Mouse (Mus musculus) embryonic facial prominence, embryonic 14.5 days (tissue): ENCODE measurements around the gene Coro1a. TPM values are rescaled to one million over a fixed set of nuclear protein-coding genes. Genes with fewer than 3 reads are reported as not detected.
"Not testable (repeated sequence)": the region's sequence is repeated elsewhere in the genome, so short reads cannot be mapped to it uniquely, and the experiment has no call there.

Experiments
- ATAC-seq: fragments of 200-750 bp; cut with Nextera tagmentation; 2 replicates; pipeline ENCODE4 v1.8.0; 2017; ENCODE audit warnings: low read depth, moderate number of reproducible peaks, moderate TSS enrichment
- DNase-seq: peaks from one replicate; pipeline ENCODE4 v3.0.0-alpha.2; 2015; ENCODE audit warnings: low spot score
- H3K27ac ChIP-seq: fragments of 300-500 bp; sonication (generic); replicated peaks from 2 replicates; pipeline ENCODE4 v1.5.1; 2014; ENCODE audit warnings: low read depth, mild to moderate bottlenecking, low read length, moderate library complexity
- H3K27me3 ChIP-seq: fragments of 300-500 bp; sonication (generic); replicated peaks from 2 replicates; pipeline ENCODE4 v1.6.1; 2014; ENCODE audit warnings: low read length; ENCODE audit not compliant: control insufficient read depth, insufficient read depth
- H3K36me3 ChIP-seq: fragments of 300-500 bp; sonication (generic); 2 replicates; pipeline ENCODE4 v1.6.1; 2014; ENCODE audit warnings: low read length, mixed read lengths; ENCODE audit not compliant: control insufficient read depth, insufficient read depth
- H3K4me1 ChIP-seq: fragments of 300-500 bp; sonication (generic); 2 replicates; pipeline ENCODE4 v1.6.1; 2014; ENCODE audit warnings: antibody characterized with exemption, low read length; ENCODE audit not compliant: control insufficient read depth, insufficient read depth
- H3K4me2 ChIP-seq: fragments of 300-500 bp; sonication (generic); 2 replicates; pipeline ENCODE4 v1.6.1; 2014; ENCODE audit warnings: low read depth, mild to moderate bottlenecking, low read length, moderate library complexity, mixed read lengths
- H3K4me3 ChIP-seq: fragments of 300-500 bp; sonication (generic); 2 replicates; pipeline ENCODE4 v1.5.1; 2014; ENCODE audit warnings: low read depth, mild to moderate bottlenecking, low read length
- H3K9ac ChIP-seq: fragments of 300-500 bp; sonication (generic); 2 replicates; pipeline ENCODE4 v1.6.1; 2014; ENCODE audit warnings: low read depth, mild to moderate bottlenecking, low read length, moderate library complexity, mixed read lengths
- H3K9me3 ChIP-seq: fragments of 300-500 bp; sonication (generic); 2 replicates; pipeline ENCODE4 v1.6.1; 2016; ENCODE audit warnings: low read length; ENCODE audit not compliant: control insufficient read depth
- WGBS: fragments of 180-500 bp; shearing (Covaris S2); extraction: QIAGEN DNeasy Blood & Tissue Kit; methylation state at CpG from one replicate; pipeline ENCODE4 v1.1.7; 2014; 5-methylcytosine and 5-hydroxymethylcytosine counted together
- polyA plus RNA-seq: library from polyadenylated mRNA; unstranded; fragments of >200 nt; fragmentation: Nextera tagmentation; extraction: Ambion mirVana; gene quantifications from 2 replicates; pipeline ENCODE4 v1.2.1, GENCODE M21; 2014

Coro1a gene
- polyA plus RNA-seq, 1 experiment from 2014 or later: 45.2 TPM

DNA sequence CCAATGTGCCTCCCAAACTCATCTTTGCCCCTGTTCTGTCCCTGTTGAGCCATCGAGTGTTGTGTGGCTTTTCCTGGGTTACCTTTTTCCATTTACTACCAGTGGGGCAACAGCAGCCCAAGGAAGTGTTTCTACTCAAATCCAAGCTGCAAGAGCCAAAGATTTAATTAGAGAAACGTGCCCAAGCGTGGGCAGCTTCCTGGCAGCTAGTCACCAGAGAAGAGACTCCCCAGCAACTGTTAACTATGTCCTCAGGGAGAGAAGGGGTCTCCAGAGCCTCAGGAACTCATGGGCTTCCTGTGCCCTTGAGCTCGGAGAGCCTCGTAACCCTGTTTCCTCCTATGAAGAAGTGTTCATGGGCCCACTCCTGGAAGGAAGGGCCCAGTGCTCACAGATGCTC lies 33.4 kb upstream of the Coro1a start:
- no peak for DNase-seq
- no peak overlapping the region for H3K4me2 ChIP-seq
- WGBS: 73% methylated on average over 5 of the region's 5 CpGs
- H3K27ac ChIP-seq: no peak overlapping the region
- H3K9ac ChIP-seq: no peak overlapping the region
- no peaks in the 10 kb centered on the region for H3K27me3 ChIP-seq
- no peaks in the 10 kb centered on the region for H3K4me1 ChIP-seq
- no peaks in the 10 kb centered on the region for H3K36me3 ChIP-seq
- no peak overlapping the region for H3K4me3 ChIP-seq
- no peaks in the 10 kb centered on the region for H3K9me3 ChIP-seq
- ATAC-seq: no peak

DNA sequence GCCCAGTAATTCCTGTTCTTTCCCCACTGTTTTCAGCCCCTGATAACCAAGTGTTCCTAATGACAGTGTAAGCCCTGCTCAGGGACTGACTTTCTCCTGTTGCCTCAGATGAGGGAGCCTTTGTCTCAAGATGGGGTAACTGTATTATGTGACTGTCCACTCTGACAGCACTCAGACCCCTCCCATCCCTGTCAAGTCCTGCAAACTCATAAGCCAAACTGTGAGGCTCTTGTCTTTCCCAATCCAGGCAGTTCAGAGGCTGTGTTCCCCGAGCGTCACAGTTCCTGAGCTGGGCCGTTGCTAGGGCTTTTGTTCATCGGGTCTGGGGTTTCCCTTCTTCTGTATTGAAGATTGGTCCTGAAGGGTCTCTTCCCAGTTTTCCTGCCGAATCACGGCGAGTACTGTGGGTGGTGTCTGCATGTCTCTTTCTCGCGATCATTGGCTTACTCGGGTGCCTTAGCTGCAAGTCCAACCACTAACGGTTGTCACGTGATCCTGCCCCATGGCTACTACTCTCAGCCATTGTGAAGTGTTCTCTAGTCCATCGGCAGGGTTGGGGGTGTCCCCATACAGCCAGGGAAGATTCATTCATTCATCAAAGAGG lies 32.6 kb upstream of the Coro1a start:
- no peaks in the 10 kb centered on the region for H3K27me3 ChIP-seq
- no peak overlapping the region for H3K27ac ChIP-seq
- no peaks in the 10 kb centered on the region for H3K36me3 ChIP-seq
- no peak overlapping the region for H3K4me3 ChIP-seq
- H3K4me2 ChIP-seq: no peak overlapping the region
- H3K9ac ChIP-seq: no peak overlapping the region
- H3K4me1 ChIP-seq: no peaks in the 10 kb centered on the region
- H3K9me3 ChIP-seq: no peaks in the 10 kb centered on the region
- DNase-seq: no peak
- ATAC-seq: no peak
- WGBS: 76% methylated on average over 13 of the region's 13 CpGs

DNA sequence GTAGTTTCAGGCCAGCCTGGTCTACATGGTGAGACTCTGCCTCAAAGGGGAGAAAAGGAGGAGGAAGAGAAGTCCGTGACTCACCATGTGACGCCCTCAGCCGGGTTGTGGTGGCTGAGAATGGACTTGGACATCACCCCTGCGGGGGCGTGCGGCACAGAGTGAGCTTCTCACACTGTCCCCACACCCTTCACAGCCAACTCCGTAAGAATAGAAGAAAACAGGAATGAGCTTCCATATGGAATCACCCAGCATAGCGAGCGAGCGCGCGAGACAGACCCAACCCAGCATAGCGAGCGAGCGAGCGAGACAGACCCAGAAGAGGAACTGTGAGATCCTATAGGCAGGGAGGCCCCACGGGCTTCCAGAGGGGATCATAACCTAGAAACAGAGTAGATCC lies 32.0 kb upstream of the Coro1a start:
- H3K27me3 ChIP-seq: no peaks in the 10 kb centered on the region
- no peak for DNase-seq
- H3K9me3 ChIP-seq: no peaks in the 10 kb centered on the region
- 85% methylated on average over 17 of the region's 17 CpGs for WGBS
- H3K27ac ChIP-seq: no peak overlapping the region
- H3K4me1 ChIP-seq: no peaks in the 10 kb centered on the region
- no peak overlapping the region for H3K4me2 ChIP-seq
- H3K9ac ChIP-seq: no peak overlapping the region
- no peaks in the 10 kb centered on the region for H3K36me3 ChIP-seq
- no peak overlapping the region for H3K4me3 ChIP-seq
- no peak for ATAC-seq

DNA sequence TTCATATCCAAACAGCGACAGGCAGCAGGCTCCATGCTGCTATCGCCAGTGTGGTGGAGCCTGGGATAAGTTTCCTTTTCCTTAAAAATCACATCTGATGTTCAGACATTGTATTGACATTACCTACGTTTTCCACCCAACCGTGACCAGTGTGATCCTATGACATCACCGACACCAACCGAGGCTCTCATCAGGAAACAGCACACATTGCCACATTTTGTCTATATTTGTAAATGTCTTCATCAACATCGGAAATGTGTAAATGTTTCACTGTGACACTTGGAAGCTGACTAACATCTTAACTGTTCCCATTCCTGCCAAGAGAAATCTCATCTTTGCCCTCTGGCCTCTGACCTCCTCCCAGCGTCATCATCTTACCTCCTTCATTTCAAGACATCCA lies 28.5 kb upstream of the Coro1a start:
- H3K9ac ChIP-seq: no peak overlapping the region
- ATAC-seq (no peak), DNase-seq (no peak)
- H3K36me3 ChIP-seq: no peaks in the 10 kb centered on the region
- H3K9me3 ChIP-seq: no peaks in the 10 kb centered on the region
- H3K27me3 ChIP-seq: no peaks in the 10 kb centered on the region
- H3K4me1 ChIP-seq: no peaks in the 10 kb centered on the region
- H3K27ac ChIP-seq: no peak overlapping the region
- H3K4me2 ChIP-seq: no peak overlapping the region
- WGBS: 68% methylated on average over 8 of the region's 8 CpGs
- H3K4me3 ChIP-seq: no peak overlapping the region

DNA sequence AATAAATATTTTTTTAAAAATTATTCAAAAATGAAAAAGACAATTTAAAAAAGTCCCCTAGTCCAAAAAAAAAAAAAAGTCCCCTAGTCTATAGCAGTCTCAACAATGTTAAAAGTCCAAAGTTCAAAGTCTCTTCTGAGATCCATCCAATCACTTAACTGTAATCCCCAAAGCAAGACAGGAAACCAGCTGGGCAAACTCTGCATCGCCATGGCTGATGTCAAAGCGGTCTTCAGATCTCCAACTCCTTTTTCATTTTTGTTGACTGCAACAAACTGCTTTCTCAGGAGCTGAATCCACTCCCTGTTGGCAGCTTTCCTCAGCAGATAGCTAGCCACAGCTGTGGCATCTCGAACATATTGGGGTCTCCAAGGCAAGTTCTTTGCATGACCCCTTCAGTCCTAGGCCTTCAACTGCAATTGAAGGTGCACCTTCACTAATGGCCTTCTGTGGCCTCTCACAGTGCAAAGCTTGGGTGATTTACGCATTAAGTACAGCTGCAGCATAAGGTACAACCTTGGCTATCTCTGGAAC lies 22.7 kb upstream of the Coro1a start:
- not testable (repeated sequence) for H3K27me3 ChIP-seq, H3K4me3 ChIP-seq, H3K9me3 ChIP-seq, H3K9ac ChIP-seq, H3K36me3 ChIP-seq, H3K27ac ChIP-seq, H3K4me1 ChIP-seq, DNase-seq, ATAC-seq, H3K4me2 ChIP-seq
- 75% methylated on average over 4 of the region's 4 CpGs for WGBS

DNA sequence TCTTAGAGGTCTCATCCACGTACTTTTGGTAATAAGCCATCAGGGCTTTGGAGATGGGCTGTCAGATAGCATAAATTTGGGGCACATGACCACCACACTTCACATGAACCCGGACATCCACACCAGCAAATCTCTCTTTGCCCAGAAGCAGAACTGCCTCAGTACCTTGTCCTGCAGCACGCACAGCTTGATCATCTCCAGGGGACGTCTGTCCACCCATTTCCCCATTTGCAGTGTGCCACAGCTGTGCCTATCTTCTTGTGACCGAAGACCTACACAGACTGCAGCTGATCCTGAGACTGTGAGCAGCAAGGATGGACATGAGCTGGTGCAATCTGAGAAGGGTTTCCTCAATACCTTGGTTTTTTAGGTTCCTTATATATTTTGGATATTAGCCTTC lies 18.1 kb upstream of the Coro1a start:
- Histone ChIP-seq H3K27ac (no peak overlapping the region), H3K4me2 (no peak overlapping the region), H3K27me3 (no peaks in the 10 kb centered on the region), H3K4me3 (no peak overlapping the region), H3K36me3 (no peaks in the 10 kb centered on the region), H3K4me1 (no peaks in the 10 kb centered on the region), H3K9ac (no peak overlapping the region), H3K9me3 (no peaks in the 10 kb centered on the region)
- 78% methylated on average over 5 of the region's 5 CpGs for WGBS
- DNase-seq (no peak), ATAC-seq (no peak)

DNA sequence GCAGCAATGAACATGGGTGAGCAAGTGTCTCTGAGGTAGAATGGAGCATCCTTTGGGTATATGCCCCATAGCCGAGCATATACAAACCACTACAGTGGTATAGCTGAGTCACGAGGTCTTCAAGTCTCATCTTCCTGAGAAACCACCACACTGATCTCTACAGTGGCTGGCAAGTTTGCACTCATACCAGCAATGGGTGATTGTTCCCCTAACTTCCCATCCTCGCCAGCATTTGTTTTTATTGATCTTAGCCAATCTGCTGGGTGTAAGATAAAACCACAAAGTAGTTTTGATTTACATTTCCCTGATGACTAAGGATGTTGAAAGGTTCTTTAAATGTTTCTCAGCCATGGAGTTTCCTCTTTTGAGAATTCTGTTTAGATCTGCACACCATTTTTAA lies 17.5 kb upstream of the Coro1a start:
- 69% methylated on average over 3 of the region's 3 CpGs for WGBS
- Histone ChIP-seq H3K9me3 (no peaks in the 10 kb centered on the region), H3K4me3 (no peak overlapping the region), H3K27ac (no peak overlapping the region), H3K4me2 (no peak overlapping the region), H3K4me1 (no peaks in the 10 kb centered on the region), H3K9ac (no peak overlapping the region), H3K36me3 (no peaks in the 10 kb centered on the region), H3K27me3 (no peaks in the 10 kb centered on the region)
- DNase-seq (no peak), ATAC-seq (no peak)

DNA sequence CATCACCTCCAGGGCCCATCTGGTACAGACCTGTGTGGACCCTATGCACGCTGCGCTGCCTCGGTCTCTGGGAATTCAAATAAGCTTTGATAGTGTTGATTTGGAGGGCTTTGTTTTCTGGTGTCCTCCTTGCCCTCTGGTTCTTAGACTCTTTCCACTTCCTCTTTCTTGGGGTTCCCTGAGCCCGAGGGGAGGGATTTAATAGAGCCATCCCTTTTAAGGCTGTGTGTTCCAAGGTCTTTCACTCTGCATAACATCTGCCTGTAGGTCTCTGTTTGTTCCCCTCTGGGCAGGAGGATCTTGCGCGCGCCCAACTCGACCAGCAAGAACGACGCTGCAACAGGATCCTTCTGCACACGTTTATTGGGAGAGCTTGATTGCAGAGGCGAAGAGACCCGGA lies 14.0 kb upstream of the Coro1a start:
- ATAC-seq: no peak
- Histone ChIP-seq H3K36me3 (no peaks in the 10 kb centered on the region), H3K4me2 (no peak overlapping the region), H3K4me3 (no peak overlapping the region), H3K27me3 (no peaks in the 10 kb centered on the region), H3K9ac (no peak overlapping the region), H3K27ac (no peak overlapping the region), H3K4me1 (no peaks in the 10 kb centered on the region), H3K9me3 (no peaks in the 10 kb centered on the region)
- no peak for DNase-seq
- 82% methylated on average over 12 of the region's 13 CpGs for whole genome bisulfite sequencing

DNA sequence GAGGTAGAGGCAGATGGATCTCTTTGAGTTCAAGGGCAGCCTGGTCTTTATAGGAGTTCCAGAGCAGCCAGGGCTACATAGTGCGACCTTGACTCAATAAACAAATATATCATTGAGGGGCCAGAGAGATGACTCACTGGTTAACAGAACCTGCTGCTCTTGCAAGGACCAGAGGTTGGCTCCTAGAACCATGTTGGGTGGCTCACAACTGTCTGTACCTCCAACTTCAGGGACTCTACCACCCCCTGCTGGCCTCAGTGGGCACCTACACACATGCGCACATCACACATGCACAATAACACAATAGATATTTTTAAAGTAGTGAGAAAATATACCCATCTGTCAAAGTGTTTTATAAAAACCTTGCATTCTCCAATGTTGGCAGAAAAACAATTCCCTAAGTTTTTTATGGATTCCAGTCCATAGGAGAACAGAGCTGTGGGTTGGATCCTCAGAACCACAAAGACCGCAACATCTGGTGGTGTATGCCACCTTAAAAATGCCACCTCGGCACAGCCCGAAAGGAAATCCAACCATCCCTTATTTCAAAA lies 11.3 kb upstream of the Coro1a start:
- Histone ChIP-seq H3K27ac (no peak overlapping the region), H3K4me3 (no peak overlapping the region), H3K9me3 (no peaks in the 10 kb centered on the region), H3K9ac (no peak overlapping the region), H3K4me1 (no peaks in the 10 kb centered on the region), H3K27me3 (no peaks in the 10 kb centered on the region), H3K36me3 (no peaks in the 10 kb centered on the region), H3K4me2 (no peak overlapping the region)
- no peak for DNase-seq
- no peak for ATAC-seq
- 94% methylated on average over 5 of the region's 5 CpGs for WGBS
